Mouse (Mus musculus) midbrain, embryonic 14.5 days (tissue): ENCODE measurements around the gene Spata31d1d. TPM values are rescaled to one million over a fixed set of nuclear protein-coding genes. Genes with fewer than 3 reads are reported as not detected.
"Not testable (repeated sequence)": the region's sequence is repeated elsewhere in the genome, so short reads cannot be mapped to it uniquely, and the experiment has no call there.

ENCODE experiments used
- ATAC-seq: fragments of 200-750 bp; cut with Nextera tagmentation; 2 replicates; pipeline ENCODE4 v1.8.0; 2017; ENCODE audit warnings: moderate number of reproducible peaks, moderate library complexity; ENCODE audit not compliant: low FRiP score, low TSS enrichment
- DNase-seq: peaks from one replicate; pipeline ENCODE4 v3.0.0-alpha.2; 2015
- H3K27ac ChIP-seq: fragments of 300-500 bp; sonication (generic); replicated peaks from 2 replicates; pipeline ENCODE4 v1.5.1; 2014; ENCODE audit warnings: mild to moderate bottlenecking, low read depth, low read length, moderate library complexity
- H3K27me3 ChIP-seq: fragments of 300-500 bp; sonication (generic); 2 replicates; pipeline ENCODE4 v1.6.1; 2014; ENCODE audit warnings: low read length, control low read depth, mixed read lengths; ENCODE audit not compliant: control insufficient read depth, insufficient read depth
- H3K36me3 ChIP-seq: fragments of 300-500 bp; sonication (generic); 2 replicates; pipeline ENCODE4 v1.6.1; 2014; ENCODE audit warnings: low read length, control low read depth; ENCODE audit not compliant: control insufficient read depth, insufficient read depth
- H3K4me1 ChIP-seq: fragments of 300-500 bp; sonication (generic); 2 replicates; pipeline ENCODE4 v1.6.1; 2014; ENCODE audit warnings: mild to moderate bottlenecking, antibody characterized with exemption, low read length, control low read depth; ENCODE audit not compliant: control insufficient read depth, insufficient read depth
- H3K4me2 ChIP-seq: fragments of 300-500 bp; sonication (generic); 2 replicates; pipeline ENCODE4 v1.6.1; 2014; ENCODE audit warnings: mild to moderate bottlenecking, low read length, moderate library complexity
- H3K4me3 ChIP-seq: fragments of 300-500 bp; sonication (generic); replicated peaks from 2 replicates; pipeline ENCODE4 v1.5.1; 2014; ENCODE audit warnings: low read depth, low read length
- H3K9ac ChIP-seq: fragments of 300-500 bp; sonication (generic); replicated peaks from 2 replicates; pipeline ENCODE4 v1.6.1; 2014; ENCODE audit warnings: mild to moderate bottlenecking, low read length, moderate library complexity
- H3K9me3 ChIP-seq: fragments of 300-500 bp; sonication (generic); 2 replicates; pipeline ENCODE4 v1.6.1; 2016; ENCODE audit warnings: low read length, control low read depth, mixed read lengths; ENCODE audit not compliant: control insufficient read depth
- WGBS: fragments of 180-500 bp; shearing (Covaris S2); extraction: QIAGEN DNeasy Blood & Tissue Kit; methylation state at CpG from one replicate; pipeline ENCODE4 v1.1.7; 2014; 5-methylcytosine and 5-hydroxymethylcytosine counted together
- polyA plus RNA-seq: library from polyadenylated mRNA; unstranded; fragments of >200 nt; fragmentation: Nextera tagmentation; extraction: Ambion mirVana; gene quantifications from 2 replicates; pipeline ENCODE4 v1.2.1, GENCODE M21; 2014

Spata31d1d gene
- polyA plus RNA-seq, 1 experiment from 2014 or later: not detected

GRCm38 (mm10) chr13:59719475-59719874, 12.1 kb downstream of the Spata31d1d start:
- Histone ChIP-seq H3K36me3 (no peaks in the 10 kb centered on the region), H3K27me3 (no peaks in the 10 kb centered on the region), H3K9me3 (no peaks in the 10 kb centered on the region), H3K4me1 (no peaks in the 10 kb centered on the region), H3K4me2 (no peak overlapping the region), H3K4me3 (no peak overlapping the region), H3K27ac (no peak overlapping the region), H3K9ac (no peak overlapping the region)
- DNase-seq (no peak), ATAC-seq (no peak)
- 100% methylated on average over 1 of the region's 1 CpGs for WGBS

- H3K4me3 ChIP-seq, H3K36me3 ChIP-seq, H3K4me2 ChIP-seq, H3K4me1 ChIP-seq, H3K27ac ChIP-seq, H3K9ac ChIP-seq, ATAC-seq, H3K9me3 ChIP-seq, H3K27me3 ChIP-seq: not testable (repeated sequence)
- 49% methylated on average over 6 of the region's 6 CpGs for WGBS
- DNase-seq: peak; percentile 8
Measured at GRCm38 (mm10) chr13:59718857-59719440, 12.6 kb downstream of the Spata31d1d start.

- Histone ChIP-seq H3K27ac (no peak overlapping the region), H3K4me1 (no peaks in the 10 kb centered on the region), H3K9me3 (no peaks in the 10 kb centered on the region), H3K4me2 (no peak overlapping the region), H3K36me3 (no peaks in the 10 kb centered on the region), H3K9ac (no peak overlapping the region), H3K27me3 (no peaks in the 10 kb centered on the region), H3K4me3 (no peak overlapping the region)
- DNase-seq (no peak), ATAC-seq (no peak)
- 49% methylated on average over 3 of the region's 3 CpGs for WGBS
Measured at GRCm38 (mm10) chr13:59713710-59714109, 17.8 kb downstream of the Spata31d1d start.

GRCm38 (mm10) chr13:59711984-59712383, 19.6 kb downstream of the Spata31d1d start, which contains the start of gene Spata31d1b:
TSS of gene Spata31d1b (plus strand) at chr13:59712284.
- H3K4me1 ChIP-seq, DNase-seq, H3K27me3 ChIP-seq, H3K36me3 ChIP-seq, H3K4me2 ChIP-seq, H3K9ac ChIP-seq, ATAC-seq, H3K9me3 ChIP-seq, H3K4me3 ChIP-seq, H3K27ac ChIP-seq: not testable (repeated sequence)
- WGBS: 68% methylated on average over 3 of the region's 3 CpGs

GRCm38 (mm10) chr13:59710230-59710629, 21.3 kb downstream of the Spata31d1d start, which contains the start of gene Spata31d1a:
TSS of gene Spata31d1a (minus strand) at chr13:59710330.
- no peaks in the 10 kb centered on the region for H3K4me1 ChIP-seq
- no peak within 1 kb of the TSS for H3K9ac ChIP-seq
- no peak within 1 kb of the TSS for H3K4me3 ChIP-seq
- H3K9me3 ChIP-seq: no peaks in the 10 kb centered on the region
- ATAC-seq: no peak
- WGBS: 91% methylated on average over 15 of the region's 15 CpGs
- no peak for DNase-seq
- no peaks in the 10 kb centered on the region for H3K36me3 ChIP-seq
- no peak within 1 kb of the TSS for H3K27ac ChIP-seq
- H3K27me3 ChIP-seq: no peaks in the 10 kb centered on the region
- H3K4me2 ChIP-seq: no peak within 1 kb of the TSS

- WGBS: 57% methylated on average over 12 of the region's 12 CpGs
- Histone ChIP-seq H3K4me3 (no peak overlapping the region), H3K9me3 (no peaks in the 10 kb centered on the region), H3K4me1 (no peaks in the 10 kb centered on the region), H3K27me3 (no peaks in the 10 kb centered on the region), H3K9ac (no peak overlapping the region), H3K4me2 (no peak overlapping the region), H3K36me3 (no peaks in the 10 kb centered on the region), H3K27ac (no peak overlapping the region)
- DNase-seq (peak; percentile 57), ATAC-seq (no peak)
Measured at GRCm38 (mm10) chr13:59704562-59704961, 27.0 kb downstream of the Spata31d1d start.

- no peaks in the 10 kb centered on the region for H3K4me1 ChIP-seq
Measured at GRCm38 (mm10) chr13:59703514-59703913, 28.0 kb downstream of the Spata31d1d start.

GRCm38 (mm10) chr13:59700137-59700536, 31.4 kb downstream of the Spata31d1d start:
- H3K9me3 ChIP-seq, ATAC-seq, H3K36me3 ChIP-seq, H3K9ac ChIP-seq, H3K4me1 ChIP-seq, H3K27me3 ChIP-seq, H3K27ac ChIP-seq, DNase-seq, H3K4me3 ChIP-seq, H3K4me2 ChIP-seq: not testable (repeated sequence)
- WGBS: 57% methylated on average over 1 of the region's 1 CpGs

More at GRCm38 (mm10) chr13:59703514-59703913, 28.0 kb downstream of the Spata31d1d start:
- ATAC-seq (no peak), DNase-seq (no peak)
- 86% methylated on average over 12 of the region's 12 CpGs for WGBS
- H3K27me3 ChIP-seq: no peaks in the 10 kb centered on the region
- no peaks in the 10 kb centered on the region for H3K9me3 ChIP-seq
- H3K9ac ChIP-seq: no peak overlapping the region
- no peak overlapping the region for H3K27ac ChIP-seq
- H3K36me3 ChIP-seq: no peaks in the 10 kb centered on the region
- H3K4me2 ChIP-seq: no peak overlapping the region
- H3K4me3 ChIP-seq: no peak overlapping the region

GRCm38 (mm10) chr13:59699131-59699530, 32.4 kb downstream of the Spata31d1d start:
- Histone ChIP-seq H3K27me3 (no peaks in the 10 kb centered on the region), H3K4me3 (no peak overlapping the region), H3K9me3 (no peaks in the 10 kb centered on the region), H3K9ac (no peak overlapping the region), H3K4me2 (no peak overlapping the region), H3K36me3 (no peaks in the 10 kb centered on the region), H3K4me1 (no peaks in the 10 kb centered on the region), H3K27ac (no peak overlapping the region)
- no peak for ATAC-seq
- 93% methylated on average over 8 of the region's 8 CpGs for WGBS
- no peak for DNase-seq
